ENCODE assay signal across 8 mouse cellular contexts in genomic region chr14:34234630-34235380, GRCm38 (mm10). TPM values are rescaled to one million over a fixed set of nuclear protein-coding genes. Genes with fewer than 3 reads are reported as not detected.
DNase-seq lines count a peak whose midpoint lies in the region; ATAC-seq and TF ChIP-seq lines count a peak whose summit lies in the region.

No protein-coding gene starts in this region.

- peak; percentile 98 for ATAC-seq in hindbrain, embryonic 12.5 days (ENCODE audit: low FRiP score)
- no peak for ATAC-seq in erythroid progenitor cell, adult 5-6 weeks (replicated peaks; ENCODE audit: low FRiP score, poor library complexity, severe bottlenecking)

- H3K36me3 ChIP-seq in hindbrain, embryonic 12.5 days: no peaks in the 10 kb centered on the region

- H3K9me3 ChIP-seq in hindbrain, embryonic 12.5 days (replicated peaks): no peaks in the 10 kb centered on the region

- DNase-seq in R1 (ENCODE audit: low read depth, low spot score): peak; percentile 95
- peak; percentile 65 to 68 for DNase-seq in cerebellum, adult 2 months
- DNase-seq in forelimb bud, embryonic 11.5 days (ENCODE audit: low read depth, low spot score): peak; percentile 78
- DNase-seq in layer of hippocampus, adult 9-11 months: peak; percentile 61
- DNase-seq in lung, postnatal 14 days: peak; percentile 66
- DNase-seq in retina, postnatal 1 day: peak; percentile 90

- H3K27me3 ChIP-seq in cerebellum, adult 2 months (ENCODE audit: control insufficient read depth, insufficient read depth, low read length): no peaks in the 10 kb centered on the region
- no peaks in the 10 kb centered on the region for H3K27me3 ChIP-seq in hindbrain, embryonic 12.5 days

- peak overlapping the region; percentile 48 for H3K9ac ChIP-seq in hindbrain, embryonic 12.5 days

- H3K27ac ChIP-seq in cerebellum, adult 2 months (ENCODE audit: insufficient read depth, low read length): no peak overlapping the region
- H3K27ac ChIP-seq in hindbrain, embryonic 12.5 days: no peak overlapping the region

- TF ChIP-seq CTCF in cerebellum, adult 2 months (IDR thresholded peaks at IDR 0.05; ENCODE audit: borderline replicate concordance, insufficient read depth, low read depth, low read length): peak; percentile 96

- no peak for TF ChIP-seq POLR2A in cerebellum, adult 2 months (IDR thresholded peaks at IDR 0.05; ENCODE audit: borderline replicate concordance, insufficient read depth, low read length)

- peak overlapping the region; percentile 64 for H3K4me2 ChIP-seq in hindbrain, embryonic 12.5 days (replicated peaks)

- peaks cover 4% of the 10 kb centered on the region for H3K4me1 ChIP-seq in cerebellum, adult 2 months (ENCODE audit: control insufficient read depth, insufficient read depth, low read length)
- H3K4me1 ChIP-seq in hindbrain, embryonic 12.5 days: peaks cover 5% of the 10 kb centered on the region; the same call in 1 of the 2 replicates

- 4% methylated on average over 16 of the region's 16 CpGs for WGBS in cerebellum, adult 2 months
- WGBS in hindbrain, embryonic 12.5 days: 4% methylated on average over 16 of the region's 16 CpGs

- peak overlapping the region; percentile 57 for H3K4me3 ChIP-seq in cerebellum, adult 2 months (replicated peaks; ENCODE audit: insufficient read depth, low read depth, low read length)
- peak overlapping the region; percentile 29 for H3K4me3 ChIP-seq in hindbrain, embryonic 12.5 days

RNA-seq across cellular contexts. Expression of gene Syt15, which starts 15.4 kb away (rescaled TPM):
- 0.56 and 0.92 TPM in 2 replicates for polyA plus RNA-seq in cerebellum, adult 2 months (2012; rRNA removed)
- 0.36 and 0.59 TPM in 2 replicates for polyA plus RNA-seq in hindbrain, embryonic 12.5 days (2016; fragmentation: Nextera tagmentation; extraction: Ambion mirVana)
- not detected in 2 replicates for total RNA-seq in erythroid progenitor cell, adult 5-6 weeks (2015; ENCODE audit: low replicate concordance)
- not detected in 2 replicates for total RNA-seq in erythroid progenitor cell, adult 5-6 weeks (2017; ENCODE audit: low replicate concordance)

RNA-seq across cellular contexts. Expression of gene Gprin2, which starts 33.4 kb away (rescaled TPM):
- 1.5 and 1.6 TPM in 2 replicates for polyA plus RNA-seq in cerebellum, adult 2 months (2012; rRNA removed)
- 3.3 and 4.8 TPM in 2 replicates for polyA plus RNA-seq in hindbrain, embryonic 12.5 days (2016; fragmentation: Nextera tagmentation; extraction: Ambion mirVana)
- not detected in 2 replicates for total RNA-seq in erythroid progenitor cell, adult 5-6 weeks (2015; ENCODE audit: low replicate concordance)
- not detected in 2 replicates for total RNA-seq in erythroid progenitor cell, adult 5-6 weeks (2017; ENCODE audit: low replicate concordance)
